Mouse (Mus musculus) MEL (cell line): ENCODE measurements around the gene Snrpf. TPM values are rescaled to one million over a fixed set of nuclear protein-coding genes. Genes with fewer than 3 reads are reported as not detected.

Source experiments
- DNase-seq: peaks from one replicate; pipeline ENCODE4 v3.0.0; 2011; ENCODE audit warnings: low read depth, low spot score
- H3K27ac ChIP-seq: 2 replicates; pipeline ENCODE4 v1.5.1; 2012; ENCODE audit warnings: low read depth, mild to moderate bottlenecking, control low read depth, low read length, moderate library complexity; ENCODE audit not compliant: control insufficient read depth
- H3K27me3 ChIP-seq, 2 experiments: fragments of 150-350 bp in 1 of 2; sonication (generic) in 1 of 2; 2 replicates each; pipeline ENCODE4 v1.6.1; 2012; ENCODE audit warnings: low read length in 2 of 2, mild to moderate bottlenecking in 2 of 2, improper control_type of control experiment in 1 of 2, moderate library complexity in 1 of 2; ENCODE audit not compliant: insufficient read depth in 2 of 2, control insufficient read depth in 1 of 2
- H3K36me3 ChIP-seq, 2 experiments: 2 replicates each; pipeline ENCODE4 v1.6.1; 2012 to 2014; ENCODE audit warnings: low read length in 2 of 2, improper control_type of control experiment in 1 of 2, inconsistent platforms in 1 of 2, mild to moderate bottlenecking in 1 of 2; ENCODE audit not compliant: insufficient read depth in 2 of 2, control insufficient read depth in 1 of 2
- H3K4me1 ChIP-seq, 2 experiments: fragments of 150-350 bp in 1 of 2; sonication (generic) in 1 of 2; 2 replicates each; pipeline ENCODE4 v1.6.1; 2012; ENCODE audit warnings: low read length in 2 of 2, improper control_type of control experiment in 1 of 2, mild to moderate bottlenecking in 1 of 2; ENCODE audit not compliant: insufficient read depth in 2 of 2, control insufficient read depth in 1 of 2
- H3K4me3 ChIP-seq, 2 experiments: fragments of 150-350 bp in 1 of 2; sonication (generic) in 1 of 2; 2 replicates each; pipeline ENCODE4 v1.5.1; 2012; ENCODE audit warnings: low read depth in 2 of 2, low read length in 2 of 2, mild to moderate bottlenecking in 2 of 2, moderate library complexity in 2 of 2, control low read depth in 1 of 2, improper control_type of control experiment in 1 of 2; ENCODE audit not compliant: control insufficient read depth in 1 of 2, insufficient read depth in 1 of 2
- H3K79me2 ChIP-seq: 2 replicates; pipeline ENCODE4 v1.6.1; 2012; ENCODE audit warnings: mild to moderate bottlenecking, low read length, moderate library complexity; ENCODE audit not compliant: control insufficient read depth, poor library complexity, insufficient read depth
- H3K9ac ChIP-seq: 2 replicates; pipeline ENCODE4 v1.6.1; 2012; ENCODE audit warnings: low read depth, mild to moderate bottlenecking, control low read depth, low read length, moderate library complexity; ENCODE audit not compliant: control insufficient read depth, poor library complexity, severe bottlenecking
- H3K9me3 ChIP-seq: fragments of 150-350 bp; sonication (generic); replicated peaks from 2 replicates; pipeline ENCODE4 v1.6.1; 2012; ENCODE audit warnings: mild to moderate bottlenecking, low read length, improper control_type of control experiment, moderate library complexity; ENCODE audit not compliant: insufficient read depth
- CTCF ChIP-seq, 3 experiments: IDR thresholded peaks in 2 of 3; conservative IDR thresholded peaks in 1 of 3; 2 replicates each; pipeline ENCODE4 v1.5.1; 2011 to 2012; ENCODE audit warnings: low read length in 3 of 3, low read depth in 2 of 3, mild to moderate bottlenecking in 2 of 3, improper control_type of control experiment in 1 of 3, inconsistent platforms in 1 of 3, mixed read lengths in 1 of 3, moderate library complexity in 1 of 3; ENCODE audit not compliant: control insufficient read depth in 1 of 3, insufficient read depth in 1 of 3, poor library complexity in 1 of 3, severe bottlenecking in 1 of 3
- E2F4 ChIP-seq: IDR thresholded peaks from 2 replicates; pipeline ENCODE4 v1.6.1; 2011; ENCODE audit warnings: low read depth, low read length, improper control_type of control experiment, borderline replicate concordance
- ELF1 ChIP-seq: IDR thresholded peaks from 2 replicates; pipeline ENCODE4 v1.6.1; 2014; ENCODE audit warnings: low read depth, mild to moderate bottlenecking, inconsistent platforms, low read length, improper control_type of control experiment, moderate library complexity
- ETS1 ChIP-seq: IDR thresholded peaks from 2 replicates; pipeline ENCODE4 v1.6.1; 2012; ENCODE audit warnings: low read depth, mild to moderate bottlenecking, inconsistent platforms, low read length, improper control_type of control experiment, moderate library complexity
- JUND ChIP-seq: IDR thresholded peaks from 2 replicates; pipeline ENCODE4 v1.6.1; 2011; ENCODE audit warnings: low read depth, mild to moderate bottlenecking, improper control_type of control experiment, low read length
- MAZ ChIP-seq: IDR thresholded peaks from 2 replicates; pipeline ENCODE4 v1.6.1; 2012; ENCODE audit warnings: low read depth, mild to moderate bottlenecking, inconsistent platforms, low read length, improper control_type of control experiment
- MEF2A ChIP-seq: IDR thresholded peaks from 2 replicates; pipeline ENCODE4 v1.6.1; 2014; ENCODE audit warnings: low read depth, mild to moderate bottlenecking, inconsistent platforms, low read length, improper control_type of control experiment; ENCODE audit not compliant: poor library complexity, insufficient replicate concordance, severe bottlenecking; ENCODE audit errors: extremely low read depth
- NRF1 ChIP-seq: IDR thresholded peaks from 2 replicates; pipeline ENCODE4 v1.6.1; 2014; ENCODE audit warnings: low read depth, mild to moderate bottlenecking, inconsistent platforms, low read length, improper control_type of control experiment, moderate library complexity; ENCODE audit not compliant: poor library complexity, insufficient read depth, severe bottlenecking
- POLR2AphosphoS5 ChIP-seq: IDR thresholded peaks from 2 replicates; pipeline ENCODE4 v1.6.1; 2012; ENCODE audit warnings: low read depth, borderline replicate concordance, mild to moderate bottlenecking, inconsistent platforms, low read length, moderate library complexity, mixed read lengths
- SMC3 ChIP-seq: IDR thresholded peaks from 2 replicates; pipeline ENCODE4 v1.6.1; 2011; ENCODE audit warnings: low read depth, low read length, improper control_type of control experiment
- USF2 ChIP-seq, 2 experiments: IDR thresholded peaks; 2 replicates each; pipeline ENCODE4 v1.6.1; 2011 to 2012; ENCODE audit warnings: improper control_type of control experiment in 2 of 2, low read length in 2 of 2, borderline replicate concordance in 1 of 2, inconsistent platforms in 1 of 2, low read depth in 1 of 2, mild to moderate bottlenecking in 1 of 2; ENCODE audit not compliant: insufficient read depth in 1 of 2
- ZC3H11A ChIP-seq: IDR thresholded peaks from 2 replicates; pipeline ENCODE4 v1.6.1; 2012; ENCODE audit warnings: low read depth, mild to moderate bottlenecking, inconsistent platforms, low read length, improper control_type of control experiment
- ZMIZ1 ChIP-seq: IDR thresholded peaks from 2 replicates; pipeline ENCODE4 v1.6.1; 2012; ENCODE audit warnings: low read depth, mild to moderate bottlenecking, inconsistent platforms, low read length, improper control_type of control experiment, moderate library complexity
- ZNF384 ChIP-seq: IDR thresholded peaks from 2 replicates; pipeline ENCODE4 v1.6.1; 2012; ENCODE audit warnings: low read depth, mild to moderate bottlenecking, inconsistent platforms, low read length, improper control_type of control experiment
- polyA plus RNA-seq, 2 experiments: library from polyadenylated mRNA; stranded (reverse) in 1 of 2; unstranded in 1 of 2; fragments of >175 nt in 1 of 2; fragments of >200 nt in 1 of 2; gene quantifications; 2 replicates each; pipeline versions ENCODE4 v1.2.1 to v1.2.4; 2012; ENCODE audit warnings: low replicate concordance in 2 of 2, low read depth in 1 of 2; ENCODE audit not compliant: insufficient read length in 2 of 2, insufficient read depth in 1 of 2, missing spikeins in 1 of 2
- total RNA-seq: library from RNA; depleted of rRNA; stranded (reverse); fragments of 300-350 nt; gene quantifications from 2 replicates; pipeline ENCODE4 v1.2.3, GENCODE M21; 2012

Gene Snrpf
- total and polyA plus RNA-seq, 3 experiments: 91.5 to 150 TPM; not detected in 1

DNA sequence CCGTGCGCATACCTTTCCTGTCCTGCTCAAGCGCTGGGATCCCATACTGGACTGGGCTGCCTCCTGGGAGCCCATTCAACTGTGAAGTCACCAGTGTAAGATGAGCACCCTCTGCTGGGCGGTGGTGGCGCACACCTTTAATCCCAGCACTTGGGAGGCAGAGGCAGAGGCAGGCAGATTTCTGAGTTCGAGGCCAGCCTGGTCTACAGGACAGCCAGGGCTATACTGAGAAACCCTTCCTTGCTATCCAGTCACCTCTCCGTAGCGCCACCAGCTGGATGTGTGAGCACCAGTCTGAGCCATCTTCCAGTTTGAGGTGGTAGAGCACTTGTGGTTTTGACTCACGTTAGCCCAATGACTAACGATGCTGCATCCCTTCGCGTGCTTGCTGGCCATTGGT is 3.0 kb upstream of the Snrpf start:
- peak; percentile 43 for DNase-seq
- H3K79me2 ChIP-seq: peaks cover 17% of the 10 kb centered on the region
- TF ChIP-seq POLR2AphosphoS5: no peak
- no peak for TF ChIP-seq ZNF384
- no peak for TF ChIP-seq ZMIZ1
- no peak for TF ChIP-seq MEF2A
- no peak for TF ChIP-seq ELF1
- TF ChIP-seq NRF1: no peak
- TF ChIP-seq CTCF (IDR thresholded peaks at IDR 0.05 in 2 of 3, conservative IDR thresholded peaks at IDR 0.05 in 1 of 3; ENCODE audit: control insufficient read depth in 1 of 3, insufficient read depth in 1 of 3, low read depth in 2 of 3, low read length in 3 of 3, poor library complexity in 1 of 3, severe bottlenecking in 1 of 3): peak; percentile 11 to 49 (median 31); a peak in 4 of 6 replicates
- no peak for TF ChIP-seq ETS1
- TF ChIP-seq JUND: no peak
- TF ChIP-seq SMC3: peak; percentile 29
- H3K9me3 ChIP-seq: no peaks in the 10 kb centered on the region
- peaks cover 4 to 8% of the 10 kb centered on the region in 2 experiments for H3K36me3 ChIP-seq
- H3K27me3 ChIP-seq: peaks cover 0 to 2% of the 10 kb centered on the region in 2 experiments; a peak in 1 of 4 replicates
- peaks cover 3 to 15% of the 10 kb centered on the region in 2 experiments; a peak in 2 of 4 replicates for H3K4me1 ChIP-seq
- H3K4me3 ChIP-seq: no peak overlapping the region
- no peak overlapping the region for H3K9ac ChIP-seq
- no peak overlapping the region for H3K27ac ChIP-seq

DNA sequence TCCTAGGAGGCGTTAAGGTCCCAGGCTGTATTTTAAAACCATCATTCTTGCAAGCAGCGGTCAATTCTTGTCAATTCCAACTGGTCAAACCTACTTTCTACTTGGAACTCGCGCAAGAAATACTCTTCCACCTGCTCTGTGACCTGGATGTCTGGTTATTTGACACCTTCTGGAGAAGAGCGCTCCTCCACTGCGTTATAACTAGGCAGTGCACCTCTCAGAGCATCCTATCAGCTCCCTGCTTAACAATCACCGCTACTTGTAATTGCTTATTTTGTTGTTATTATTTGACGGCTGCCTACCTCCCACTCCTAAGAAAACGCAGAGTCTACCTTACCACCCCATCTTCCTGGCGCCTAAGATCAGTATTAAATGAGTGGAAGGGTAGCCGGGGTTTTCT is 710 bp downstream of the Snrpf start:
- H3K9ac ChIP-seq: peak overlapping the region; percentile 95
- H3K79me2 ChIP-seq: peaks cover 25% of the 10 kb centered on the region
- DNase-seq: peak; percentile 30
- no peak for TF ChIP-seq MEF2A
- TF ChIP-seq USF2 (IDR thresholded peaks at IDR 0.05; ENCODE audit: borderline replicate concordance in 1 of 2, insufficient read depth in 1 of 2, low read depth in 1 of 2, low read length in 2 of 2): no peak
- TF ChIP-seq ZC3H11A: no peak
- no peak for TF ChIP-seq ELF1
- TF ChIP-seq E2F4: no peak
- no peak for TF ChIP-seq CTCF (IDR thresholded peaks at IDR 0.05 in 2 of 3, conservative IDR thresholded peaks at IDR 0.05 in 1 of 3; ENCODE audit: control insufficient read depth in 1 of 3, insufficient read depth in 1 of 3, low read depth in 2 of 3, low read length in 3 of 3, poor library complexity in 1 of 3, severe bottlenecking in 1 of 3)
- no peak for TF ChIP-seq MAZ
- no peaks in the 10 kb centered on the region for H3K27me3 ChIP-seq
- peak overlapping the region; percentile 90 to 98 for H3K4me3 ChIP-seq
- H3K27ac ChIP-seq: no peak overlapping the region
- no peaks in the 10 kb centered on the region for H3K9me3 ChIP-seq
- peaks cover 4 to 10% of the 10 kb centered on the region in 2 experiments; a peak in 2 of 4 replicates for H3K4me1 ChIP-seq
- H3K36me3 ChIP-seq: peaks cover 10 to 31% of the 10 kb centered on the region in 2 experiments
